Mouse (Mus musculus): ENCODE results near the gene Htr2c.
A peak's percentile ranks its signal among the peaks of the same experiment; 100 is the strongest.

DNA sequence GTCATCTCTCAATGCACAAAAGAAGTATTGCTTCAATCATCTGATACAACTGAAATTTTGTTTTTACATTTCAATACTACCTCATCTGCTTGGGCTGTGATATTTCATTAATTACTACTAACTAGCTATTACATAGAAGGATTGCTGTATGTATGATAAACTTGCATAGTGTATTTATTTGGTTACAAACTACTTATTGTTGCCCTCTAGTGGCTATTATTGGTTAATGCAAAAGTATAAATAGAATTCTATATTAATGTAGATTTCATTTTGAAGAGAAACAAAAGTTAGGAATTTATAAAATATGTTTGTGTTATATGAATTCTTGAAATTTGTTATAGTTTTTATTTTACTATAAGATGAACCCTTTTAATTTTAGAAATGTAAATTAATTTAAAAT, 109.3 kb downstream of the Htr2c start:
- TF ChIP-seq EP300 (optimal IDR thresholded peaks at IDR 0.05) = no peak
- TF ChIP-seq CTCF (IDR thresholded peaks at IDR 0.05; ENCODE audit: low read depth) = peak; percentile 53

All from stomach, postnatal 0 days (tissue).